In genomic region chr13:8680470-8681129, GRCm38 (mm10) we compare ENCODE assay signal across 14 mouse cellular contexts.
DNase-seq lines count a peak whose midpoint lies in the region; ATAC-seq and TF ChIP-seq lines count a peak whose summit lies in the region.
"Had no signal": no experiment of that assay in that cellular context is flagged by ENCODE, and none has a peak within 500 bp of the region (broad histone marks: within the 10 kb centered on the region; RNA-seq: fewer than 3 reads in every experiment).

No protein-coding gene starts in this region.

- no peaks in the 10 kb centered on the region for H3K36me3 ChIP-seq in forebrain, embryonic 11.5 days (ENCODE audit: control insufficient read depth, insufficient read depth, low read length)
- no peaks in the 10 kb centered on the region for H3K36me3 ChIP-seq in forebrain, embryonic 10.5 days (replicated peaks)
- H3K36me3 ChIP-seq in hindbrain, embryonic 10.5 days: no peaks in the 10 kb centered on the region
- H3K36me3 ChIP-seq in midbrain, embryonic 10.5 days: no peaks in the 10 kb centered on the region
- no peaks in the 10 kb centered on the region for H3K36me3 ChIP-seq in stomach, postnatal 0 days (ENCODE audit: control insufficient read depth, insufficient read depth, low read length)
- H3K36me3 ChIP-seq: heart, embryonic 15.5 days; kidney, embryonic 15.5 days had no signal

- H3K9ac ChIP-seq in forebrain, embryonic 11.5 days (ENCODE audit: low read length): no peak overlapping the region
- no peak overlapping the region for H3K9ac ChIP-seq in stomach, postnatal 0 days (ENCODE audit: low read length)
- H3K9ac ChIP-seq: heart, embryonic 15.5 days; kidney, embryonic 15.5 days; lung, embryonic 14.5 days had no signal

- ATAC-seq in forebrain, embryonic 11.5 days (replicated peaks; ENCODE audit: low FRiP score): peak; percentile 70
- ATAC-seq in stomach, postnatal 0 days (ENCODE audit: low FRiP score, low TSS enrichment): no peak

- H3K27ac ChIP-seq in forebrain, embryonic 11.5 days (ENCODE audit: low read depth, low read length): no peak overlapping the region
- no peak overlapping the region for H3K27ac ChIP-seq in forebrain, embryonic 10.5 days
- H3K27ac ChIP-seq in hindbrain, embryonic 10.5 days: peak overlapping the region; percentile 77
- H3K27ac ChIP-seq in midbrain, embryonic 10.5 days (replicated peaks): peak overlapping the region; percentile 52; the same call in 1 of the 2 replicates
- no peak overlapping the region for H3K27ac ChIP-seq in stomach, postnatal 0 days (replicated peaks)
- H3K27ac ChIP-seq: heart, embryonic 15.5 days; kidney, embryonic 15.5 days had no signal

- H3K9me3 ChIP-seq in forebrain, embryonic 11.5 days (ENCODE audit: control insufficient read depth, low read length): no peaks in the 10 kb centered on the region
- no peaks in the 10 kb centered on the region for H3K9me3 ChIP-seq in forebrain, embryonic 10.5 days
- H3K9me3 ChIP-seq in hindbrain, embryonic 10.5 days: no peaks in the 10 kb centered on the region
- no peaks in the 10 kb centered on the region for H3K9me3 ChIP-seq in midbrain, embryonic 10.5 days (replicated peaks)
- H3K9me3 ChIP-seq in stomach, postnatal 0 days (ENCODE audit: control insufficient read depth, low read length): no peaks in the 10 kb centered on the region
- H3K9me3 ChIP-seq: heart, embryonic 15.5 days; kidney, embryonic 15.5 days had no signal

- no peaks in the 10 kb centered on the region for H3K4me1 ChIP-seq in forebrain, embryonic 11.5 days (replicated peaks; ENCODE audit: control insufficient read depth, insufficient read depth, low read length)
- peaks cover 13% of the 10 kb centered on the region; the same call in 1 of the 2 replicates for H3K4me1 ChIP-seq in forebrain, embryonic 10.5 days
- peaks cover 21% of the 10 kb centered on the region for H3K4me1 ChIP-seq in hindbrain, embryonic 10.5 days (replicated peaks)
- H3K4me1 ChIP-seq in midbrain, embryonic 10.5 days: peaks cover 16% of the 10 kb centered on the region
- no peaks in the 10 kb centered on the region for H3K4me1 ChIP-seq in stomach, postnatal 0 days (replicated peaks; ENCODE audit: control insufficient read depth, insufficient read depth)
- H3K4me1 ChIP-seq: heart, embryonic 15.5 days; kidney, embryonic 15.5 days had no signal

- no peak for TF ChIP-seq EP300 in stomach, postnatal 0 days (optimal IDR thresholded peaks at IDR 0.05)

- WGBS in forebrain, embryonic 11.5 days: 57% methylated on average over 9 of the region's 9 CpGs
- WGBS in forebrain, embryonic 10.5 days: 82% methylated on average over 9 of the region's 9 CpGs
- 53% methylated on average over 9 of the region's 9 CpGs for WGBS in hindbrain, embryonic 10.5 days
- WGBS in midbrain, embryonic 10.5 days: 67% methylated on average over 9 of the region's 9 CpGs
- WGBS in stomach, postnatal 0 days: 75% methylated on average over 9 of the region's 9 CpGs

- no peaks in the 10 kb centered on the region for H3K27me3 ChIP-seq in forebrain, embryonic 11.5 days (ENCODE audit: control insufficient read depth, insufficient read depth, low read length)
- H3K27me3 ChIP-seq in forebrain, embryonic 10.5 days (ENCODE audit: poor library complexity, severe bottlenecking): no peaks in the 10 kb centered on the region
- no peaks in the 10 kb centered on the region for H3K27me3 ChIP-seq in hindbrain, embryonic 10.5 days (ENCODE audit: insufficient read depth, poor library complexity, severe bottlenecking)
- no peaks in the 10 kb centered on the region for H3K27me3 ChIP-seq in midbrain, embryonic 10.5 days (ENCODE audit: low read depth, poor library complexity, severe bottlenecking)
- no peaks in the 10 kb centered on the region for H3K27me3 ChIP-seq in stomach, postnatal 0 days (ENCODE audit: control insufficient read depth, insufficient read depth, low read length)
- H3K27me3 ChIP-seq: heart, embryonic 15.5 days; kidney, embryonic 15.5 days had no signal

- no peak overlapping the region for H3K4me2 ChIP-seq in forebrain, embryonic 11.5 days (ENCODE audit: low read depth, low read length, severe bottlenecking)
- no peak overlapping the region for H3K4me2 ChIP-seq in stomach, postnatal 0 days (replicated peaks; ENCODE audit: low read depth)
- H3K4me2 ChIP-seq: heart, embryonic 15.5 days; kidney, embryonic 15.5 days; lung, embryonic 14.5 days had no signal

- H3K4me3 ChIP-seq in forebrain, embryonic 11.5 days (ENCODE audit: low read depth, low read length): no peak overlapping the region
- H3K4me3 ChIP-seq in forebrain, embryonic 10.5 days: no peak overlapping the region
- no peak overlapping the region for H3K4me3 ChIP-seq in hindbrain, embryonic 10.5 days
- no peak overlapping the region for H3K4me3 ChIP-seq in midbrain, embryonic 10.5 days
- H3K4me3 ChIP-seq in stomach, postnatal 0 days (ENCODE audit: low read depth, low read length): no peak overlapping the region
- H3K4me3 ChIP-seq: heart, embryonic 15.5 days; kidney, embryonic 15.5 days had no signal

- DNase-seq in forebrain, embryonic 11.5 days (ENCODE audit: low spot score): no peak
- DNase-seq in forebrain, embryonic 10.5 days (ENCODE audit: extremely low spot score, low spot score): no peak
- DNase-seq in hindbrain, embryonic 10.5 days (ENCODE audit: low spot score): peak; percentile 38
- no peak for DNase-seq in midbrain, embryonic 10.5 days (ENCODE audit: low spot score)
- peak; percentile 30 for DNase-seq in retina, postnatal 1 day
- DNase-seq in testis, postnatal 14 days (ENCODE audit: low spot score): no peak
- DNase-seq in stomach, postnatal 0 days (ENCODE audit: low spot score): no peak
- DNase-seq in adrenal gland, postnatal 25 days: no peak
- DNase-seq: adrenal gland, postnatal 36 days; lung, embryonic 14.5 days; right cerebral cortex, postnatal 14 days; thymus, postnatal 14 days had no signal

- no peak for TF ChIP-seq CTCF in stomach, postnatal 0 days (IDR thresholded peaks at IDR 0.05; ENCODE audit: low read depth)

Comparison
In these comparisons a context has a peak if more than half of its experiments do, and no peak if none do; other contexts are left out.
1. DNase-seq: peak in hindbrain, embryonic 10.5 days (single experiment) and retina, postnatal 1 day (single experiment); none in forebrain, embryonic 11.5 days (single experiment), forebrain, embryonic 10.5 days (single experiment), midbrain, embryonic 10.5 days (single experiment), testis, postnatal 14 days (single experiment), stomach, postnatal 0 days (single experiment) and adrenal gland, postnatal 25 days (single experiment).
2. H3K27ac ChIP-seq: peak in hindbrain, embryonic 10.5 days (single experiment) and midbrain, embryonic 10.5 days (single experiment); none in forebrain, embryonic 11.5 days (single experiment), forebrain, embryonic 10.5 days (single experiment) and stomach, postnatal 0 days (single experiment).